In genomic region chr10:75400958-75401357, GRCm38 (mm10) we compare ENCODE assay signal across 19 mouse cellular contexts. TPM values are rescaled to one million over a fixed set of nuclear protein-coding genes. Genes with fewer than 3 reads are reported as not detected.
DNase-seq lines count a peak whose midpoint lies in the region; ATAC-seq and TF ChIP-seq lines count a peak whose summit lies in the region.
"Had no signal": no experiment of that assay in that cellular context is flagged by ENCODE, and none has a peak within 500 bp of the region (broad histone marks: within the 10 kb centered on the region; RNA-seq: fewer than 3 reads in every experiment).

TSS of gene Upb1 (plus strand) at chr10:75401115.

- no peak for DNase-seq in heart, postnatal 0 days (ENCODE audit: low spot score)
- DNase-seq in liver, embryonic 11.5 days (ENCODE audit: low spot score) = no peak
- DNase-seq in MEL (ENCODE audit: low read depth, low spot score) = no peak
- DNase-seq in liver, postnatal 0 days = no peak
- DNase-seq in embryonic facial prominence, embryonic 10.5 days (ENCODE audit: low spot score) = no peak
- DNase-seq: cerebellum, adult 18-20 months; heart, postnatal 14 days; thymus, postnatal 4 days had no signal

- WGBS in heart, postnatal 0 days = 68% methylated on average over 4 of the region's 4 CpGs
- 73% methylated on average over 4 of the region's 4 CpGs for WGBS in heart, embryonic 12.5 days
- WGBS in liver, embryonic 15.5 days (ENCODE audit: insufficient replicate concordance) = 57% methylated on average over 4 of the region's 4 CpGs
- WGBS in liver, embryonic 11.5 days = 74% methylated on average over 4 of the region's 4 CpGs
- 74% methylated on average over 4 of the region's 4 CpGs for WGBS in liver, postnatal 0 days (ENCODE audit: insufficient replicate concordance)
- 84% methylated on average over 4 of the region's 4 CpGs for WGBS in embryonic facial prominence, embryonic 10.5 days
- WGBS in neural tube, embryonic 15.5 days = 80% methylated on average over 4 of the region's 4 CpGs

- H3K9ac ChIP-seq in heart, postnatal 0 days (replicated peaks; ENCODE audit: low read depth, low read length) = no peak within 1 kb of the TSS
- H3K9ac ChIP-seq in heart, embryonic 12.5 days = no peak within 1 kb of the TSS
- H3K9ac ChIP-seq in liver, embryonic 15.5 days = no peak within 1 kb of the TSS
- no peak within 1 kb of the TSS for H3K9ac ChIP-seq in liver, embryonic 11.5 days (ENCODE audit: low read depth, low read length)
- H3K9ac ChIP-seq in MEL (ENCODE audit: control insufficient read depth, low read depth, low read length, poor library complexity, severe bottlenecking) = no peak within 1 kb of the TSS
- no peak within 1 kb of the TSS for H3K9ac ChIP-seq in liver, postnatal 0 days (replicated peaks)
- H3K9ac ChIP-seq in neural tube, embryonic 15.5 days (replicated peaks) = no peak within 1 kb of the TSS
- H3K9ac ChIP-seq: hindbrain, embryonic 14.5 days; limb, embryonic 15.5 days had no signal

- no peak within 1 kb of the TSS for H3K4me3 ChIP-seq in heart, postnatal 0 days (ENCODE audit: low read depth, low read length)
- no peak within 1 kb of the TSS for H3K4me3 ChIP-seq in heart, embryonic 12.5 days
- no peak within 1 kb of the TSS for H3K4me3 ChIP-seq in liver, embryonic 15.5 days (replicated peaks)
- no peak within 1 kb of the TSS for H3K4me3 ChIP-seq in liver, embryonic 11.5 days (ENCODE audit: low read depth, low read length)
- no peak within 1 kb of the TSS for H3K4me3 ChIP-seq in MEL (ENCODE audit: control insufficient read depth in 1 of 2, insufficient read depth in 1 of 2, low read depth in 2 of 2, low read length in 2 of 2)
- no peak within 1 kb of the TSS for H3K4me3 ChIP-seq in liver, postnatal 0 days (ENCODE audit: low read depth, low read length)
- no peak within 1 kb of the TSS for H3K4me3 ChIP-seq in embryonic facial prominence, embryonic 10.5 days
- H3K4me3 ChIP-seq in neural tube, embryonic 15.5 days (replicated peaks) = no peak within 1 kb of the TSS
- H3K4me3 ChIP-seq: heart, embryonic 10.5 days; limb, embryonic 15.5 days; midbrain, embryonic 10.5 days had no signal

- no peak for TF ChIP-seq POLR2A in MEL (IDR thresholded peaks at IDR 0.05; ENCODE audit: control insufficient read depth in 1 of 2, insufficient read depth in 1 of 2, low read depth in 1 of 2, low read length in 2 of 2, poor library complexity in 1 of 2)

- no peak for ATAC-seq in heart, postnatal 0 days (ENCODE audit: insufficient read depth, low read depth)
- no peak for ATAC-seq in heart, embryonic 12.5 days (ENCODE audit: insufficient number of reproducible peaks, low FRiP score)
- no peak for ATAC-seq in liver, embryonic 15.5 days (ENCODE audit: insufficient read depth)
- ATAC-seq in liver, embryonic 11.5 days (replicated peaks; ENCODE audit: low FRiP score) = no peak
- ATAC-seq in liver, postnatal 0 days = no peak
- no peak for ATAC-seq in neural tube, embryonic 15.5 days (ENCODE audit: low FRiP score)
- ATAC-seq: activated CD4-positive, CD25-positive, alpha-beta regulatory T cell, adult 4 months; forebrain, embryonic 14.5 days; intestine, embryonic 16.5 days had no signal

- TF ChIP-seq EP300 in heart, postnatal 0 days (IDR thresholded peaks at IDR 0.05; ENCODE audit: low read depth) = no peak
- no peak for TF ChIP-seq EP300 in MEL (IDR thresholded peaks at IDR 0.05; ENCODE audit: low read depth in 1 of 2, low read length in 2 of 2)
- no peak for TF ChIP-seq EP300 in liver, postnatal 0 days (IDR thresholded peaks at IDR 0.05; ENCODE audit: low read depth)

- no peaks in the 10 kb centered on the region for H3K36me3 ChIP-seq in heart, postnatal 0 days (replicated peaks; ENCODE audit: control insufficient read depth, insufficient read depth, low read length)
- H3K36me3 ChIP-seq in heart, embryonic 12.5 days = no peaks in the 10 kb centered on the region
- H3K36me3 ChIP-seq in liver, embryonic 15.5 days (replicated peaks) = no peaks in the 10 kb centered on the region
- no peaks in the 10 kb centered on the region for H3K36me3 ChIP-seq in liver, embryonic 11.5 days (ENCODE audit: control insufficient read depth, insufficient read depth, low read length)
- peaks cover 0 to 5% of the 10 kb centered on the region in 2 experiments; a peak in 2 of 4 replicates for H3K36me3 ChIP-seq in MEL (ENCODE audit: control insufficient read depth in 1 of 2, insufficient read depth in 2 of 2, low read length in 2 of 2)
- H3K36me3 ChIP-seq in liver, postnatal 0 days (replicated peaks; ENCODE audit: insufficient read depth, low read length) = no peaks in the 10 kb centered on the region
- no peaks in the 10 kb centered on the region for H3K36me3 ChIP-seq in embryonic facial prominence, embryonic 10.5 days (replicated peaks)
- H3K36me3 ChIP-seq in neural tube, embryonic 15.5 days = no peaks in the 10 kb centered on the region
- H3K36me3 ChIP-seq: heart, embryonic 10.5 days; limb, embryonic 15.5 days; midbrain, embryonic 10.5 days had no signal

- H3K79me2 ChIP-seq in MEL (ENCODE audit: control insufficient read depth, insufficient read depth, low read length, poor library complexity) = no peaks in the 10 kb centered on the region

- peak; percentile 58 for TF ChIP-seq CTCF in heart, postnatal 0 days (IDR thresholded peaks at IDR 0.05; ENCODE audit: low read depth)
- peak in 1 of 3 experiments; percentile 14; a peak in 2 of 6 replicates for TF ChIP-seq CTCF in MEL (IDR thresholded peaks at IDR 0.05 in 2 of 3, conservative IDR thresholded peaks at IDR 0.05 in 1 of 3; ENCODE audit: control insufficient read depth in 1 of 3, insufficient read depth in 1 of 3, low read depth in 2 of 3, low read length in 3 of 3, poor library complexity in 1 of 3, severe bottlenecking in 1 of 3)
- peak; percentile 42 for TF ChIP-seq CTCF in liver, postnatal 0 days (IDR thresholded peaks at IDR 0.05; ENCODE audit: low read depth)

- no peak within 1 kb of the TSS for H3K4me2 ChIP-seq in heart, postnatal 0 days (ENCODE audit: low read depth, low read length)
- no peak within 1 kb of the TSS for H3K4me2 ChIP-seq in heart, embryonic 12.5 days
- H3K4me2 ChIP-seq in liver, embryonic 15.5 days = no peak within 1 kb of the TSS
- H3K4me2 ChIP-seq in liver, embryonic 11.5 days = no peak within 1 kb of the TSS
- H3K4me2 ChIP-seq in liver, postnatal 0 days (ENCODE audit: low read depth, low read length) = no peak within 1 kb of the TSS
- no peak within 1 kb of the TSS for H3K4me2 ChIP-seq in neural tube, embryonic 15.5 days
- H3K4me2 ChIP-seq: hindbrain, embryonic 14.5 days; limb, embryonic 15.5 days had no signal

- peak; percentile 11 for TF ChIP-seq RAD21 in MEL (IDR thresholded peaks at IDR 0.05; ENCODE audit: low read depth, low read length)

- no peaks in the 10 kb centered on the region for H3K27me3 ChIP-seq in heart, postnatal 0 days (ENCODE audit: control insufficient read depth, insufficient read depth, low read length)
- H3K27me3 ChIP-seq in heart, embryonic 12.5 days (replicated peaks) = no peaks in the 10 kb centered on the region
- no peaks in the 10 kb centered on the region for H3K27me3 ChIP-seq in liver, embryonic 15.5 days
- no peaks in the 10 kb centered on the region for H3K27me3 ChIP-seq in liver, embryonic 11.5 days (replicated peaks; ENCODE audit: control insufficient read depth, insufficient read depth, low read length)
- peaks cover 0 to 6% of the 10 kb centered on the region in 2 experiments; a peak in 2 of 4 replicates for H3K27me3 ChIP-seq in MEL (ENCODE audit: control insufficient read depth in 1 of 2, insufficient read depth in 2 of 2, low read length in 2 of 2)
- H3K27me3 ChIP-seq in liver, postnatal 0 days (ENCODE audit: insufficient read depth, low read length) = no peaks in the 10 kb centered on the region
- no peaks in the 10 kb centered on the region for H3K27me3 ChIP-seq in embryonic facial prominence, embryonic 10.5 days (replicated peaks; ENCODE audit: low read depth, poor library complexity, severe bottlenecking)
- no peaks in the 10 kb centered on the region for H3K27me3 ChIP-seq in neural tube, embryonic 15.5 days (replicated peaks)
- H3K27me3 ChIP-seq: limb, embryonic 15.5 days had no signal

- no peak within 1 kb of the TSS for H3K27ac ChIP-seq in heart, postnatal 0 days (ENCODE audit: low read depth)
- H3K27ac ChIP-seq in heart, embryonic 12.5 days (ENCODE audit: poor library complexity, severe bottlenecking) = no peak within 1 kb of the TSS
- H3K27ac ChIP-seq in liver, embryonic 15.5 days (replicated peaks) = no peak within 1 kb of the TSS
- no peak within 1 kb of the TSS for H3K27ac ChIP-seq in liver, embryonic 11.5 days (ENCODE audit: low read depth, low read length)
- H3K27ac ChIP-seq in MEL (ENCODE audit: control insufficient read depth, low read depth, low read length) = no peak within 1 kb of the TSS
- H3K27ac ChIP-seq in liver, postnatal 0 days (ENCODE audit: low read depth) = no peak within 1 kb of the TSS
- H3K27ac ChIP-seq in embryonic facial prominence, embryonic 10.5 days (replicated peaks) = no peak within 1 kb of the TSS
- H3K27ac ChIP-seq in neural tube, embryonic 15.5 days (replicated peaks) = no peak within 1 kb of the TSS
- H3K27ac ChIP-seq: heart, embryonic 10.5 days; hindbrain, embryonic 14.5 days; limb, embryonic 15.5 days; midbrain, embryonic 10.5 days had no signal

- H3K9me3 ChIP-seq in heart, postnatal 0 days (replicated peaks; ENCODE audit: control insufficient read depth, low read length) = no peaks in the 10 kb centered on the region
- H3K9me3 ChIP-seq in heart, embryonic 12.5 days (replicated peaks) = no peaks in the 10 kb centered on the region
- H3K9me3 ChIP-seq in liver, embryonic 15.5 days (replicated peaks) = no peaks in the 10 kb centered on the region
- no peaks in the 10 kb centered on the region for H3K9me3 ChIP-seq in liver, embryonic 11.5 days (ENCODE audit: control insufficient read depth, low read length)
- no peaks in the 10 kb centered on the region for H3K9me3 ChIP-seq in MEL (replicated peaks; ENCODE audit: insufficient read depth, low read length)
- no peaks in the 10 kb centered on the region for H3K9me3 ChIP-seq in liver, postnatal 0 days (ENCODE audit: low read length)
- H3K9me3 ChIP-seq in embryonic facial prominence, embryonic 10.5 days = 0 out of 2 replicates have a peak, but pooled peaks cover 2% of the 10 kb centered on the region
- no peaks in the 10 kb centered on the region for H3K9me3 ChIP-seq in neural tube, embryonic 15.5 days (replicated peaks)
- H3K9me3 ChIP-seq: heart, embryonic 10.5 days; limb, embryonic 15.5 days; midbrain, embryonic 10.5 days had no signal

- no peaks in the 10 kb centered on the region for H3K4me1 ChIP-seq in heart, postnatal 0 days (ENCODE audit: control insufficient read depth, insufficient read depth)
- H3K4me1 ChIP-seq in heart, embryonic 12.5 days (replicated peaks) = peaks cover under 1% of the 10 kb centered on the region; the same call in 1 of the 2 replicates
- peaks cover 5% of the 10 kb centered on the region; the same call in 1 of the 2 replicates for H3K4me1 ChIP-seq in liver, embryonic 15.5 days (replicated peaks)
- H3K4me1 ChIP-seq in liver, embryonic 11.5 days (replicated peaks; ENCODE audit: control insufficient read depth, insufficient read depth, low read length) = peaks cover 6% of the 10 kb centered on the region; the same call in 1 of the 2 replicates
- peaks cover 0 to 11% of the 10 kb centered on the region in 2 experiments; a peak in 3 of 4 replicates for H3K4me1 ChIP-seq in MEL (ENCODE audit: control insufficient read depth in 1 of 2, insufficient read depth in 2 of 2, low read length in 2 of 2)
- H3K4me1 ChIP-seq in liver, postnatal 0 days (ENCODE audit: insufficient read depth) = peaks cover 4% of the 10 kb centered on the region; the same call in 1 of the 2 replicates
- H3K4me1 ChIP-seq in embryonic facial prominence, embryonic 10.5 days = peaks cover 6% of the 10 kb centered on the region
- 0 out of 2 replicates have a peak, but pooled peaks cover 5% of the 10 kb centered on the region for H3K4me1 ChIP-seq in neural tube, embryonic 15.5 days
- H3K4me1 ChIP-seq: limb, embryonic 15.5 days had no signal

RNA-seq across cellular contexts. Expression of gene Upb1, which starts in this region (rescaled TPM):
- 0.66 TPM in 1 of 2 replicates, not detected in the other for total RNA-seq in heart, postnatal 0 days (2014; rRNA removed; ENCODE audit: low replicate concordance)
- 0.86 and 1.1 TPM in 2 replicates for polyA plus RNA-seq in heart, postnatal 0 days (2015; fragmentation: Nextera tagmentation; extraction: Ambion mirVana)
- polyA plus RNA-seq in heart, embryonic 12.5 days (2016; fragmentation: Nextera tagmentation; extraction: Ambion mirVana) = 0.15 and 0.17 TPM in 2 replicates
- 28.0 and 32.6 TPM in 2 replicates for polyA plus RNA-seq in liver, embryonic 15.5 days (2015; fragmentation: Nextera tagmentation; extraction: Ambion mirVana)
- 5.5 and 5.7 TPM in 2 replicates for polyA plus RNA-seq in liver, embryonic 11.5 days (2014; fragmentation: Nextera tagmentation; extraction: Ambion mirVana)
- not detected in 2 replicates for total RNA-seq in MEL (2012; rRNA removed)
- polyA plus RNA-seq in MEL (2012; ENCODE audit: insufficient read depth in 1 of 2, insufficient read length in 2 of 2, low read depth in 1 of 2, low replicate concordance in 2 of 2, missing spikeins in 1 of 2) = under 1 TPM in 1 of 2 experiments, not detected in 1; 0.03 TPM
- 84.2 and 103 TPM in 2 replicates for polyA plus RNA-seq in liver, postnatal 0 days (2015; fragmentation: Nextera tagmentation; extraction: Ambion mirVana)
- 0.14 TPM in 1 of 2 replicates, not detected in the other for polyA plus RNA-seq in embryonic facial prominence, embryonic 10.5 days (2016; fragmentation: Nextera tagmentation; extraction: Ambion mirVana)
- polyA plus RNA-seq in neural tube, embryonic 15.5 days (2015; fragmentation: Nextera tagmentation; extraction: Ambion mirVana) = 0.23 and 0.51 TPM in 2 replicates
- polyA plus RNA-seq: midbrain, embryonic 10.5 days; neural tube, embryonic 11.5 days had no signal
